Mouse (Mus musculus) MEL (cell line): ENCODE measurements at regions not wholly inside any gene's neighbourhood (a gene's known extent, or its start where the extent isn't known, plus 50 kb on each side); places are given as distances from the start of the nearest gene placed in this dataset.
A peak's percentile ranks its signal among the peaks of the same experiment; 100 is the strongest.

Experiments used
- DNase-seq: peaks from one replicate; pipeline ENCODE4 v3.0.0; 2011; ENCODE audit warnings: low read depth, low spot score
- H3K27ac ChIP-seq: 2 replicates; pipeline ENCODE4 v1.5.1; 2012; ENCODE audit warnings: low read depth, mild to moderate bottlenecking, control low read depth, low read length, moderate library complexity; ENCODE audit not compliant: control insufficient read depth
- H3K27me3 ChIP-seq, 2 experiments: fragments of 150-350 bp in 1 of 2; sonication (generic) in 1 of 2; 2 replicates each; pipeline ENCODE4 v1.6.1; 2012; ENCODE audit warnings: low read length in 2 of 2, mild to moderate bottlenecking in 2 of 2, improper control_type of control experiment in 1 of 2, moderate library complexity in 1 of 2; ENCODE audit not compliant: insufficient read depth in 2 of 2, control insufficient read depth in 1 of 2
- H3K36me3 ChIP-seq, 2 experiments: 2 replicates each; pipeline ENCODE4 v1.6.1; 2012 to 2014; ENCODE audit warnings: low read length in 2 of 2, improper control_type of control experiment in 1 of 2, inconsistent platforms in 1 of 2, mild to moderate bottlenecking in 1 of 2; ENCODE audit not compliant: insufficient read depth in 2 of 2, control insufficient read depth in 1 of 2
- H3K4me1 ChIP-seq, 2 experiments: fragments of 150-350 bp in 1 of 2; sonication (generic) in 1 of 2; 2 replicates each; pipeline ENCODE4 v1.6.1; 2012; ENCODE audit warnings: low read length in 2 of 2, improper control_type of control experiment in 1 of 2, mild to moderate bottlenecking in 1 of 2; ENCODE audit not compliant: insufficient read depth in 2 of 2, control insufficient read depth in 1 of 2
- H3K4me3 ChIP-seq, 2 experiments: fragments of 150-350 bp in 1 of 2; sonication (generic) in 1 of 2; 2 replicates each; pipeline ENCODE4 v1.5.1; 2012; ENCODE audit warnings: low read depth in 2 of 2, low read length in 2 of 2, mild to moderate bottlenecking in 2 of 2, moderate library complexity in 2 of 2, control low read depth in 1 of 2, improper control_type of control experiment in 1 of 2; ENCODE audit not compliant: control insufficient read depth in 1 of 2, insufficient read depth in 1 of 2
- H3K79me2 ChIP-seq: 2 replicates; pipeline ENCODE4 v1.6.1; 2012; ENCODE audit warnings: mild to moderate bottlenecking, low read length, moderate library complexity; ENCODE audit not compliant: control insufficient read depth, poor library complexity, insufficient read depth
- H3K9ac ChIP-seq: 2 replicates; pipeline ENCODE4 v1.6.1; 2012; ENCODE audit warnings: low read depth, mild to moderate bottlenecking, control low read depth, low read length, moderate library complexity; ENCODE audit not compliant: control insufficient read depth, poor library complexity, severe bottlenecking
- H3K9me3 ChIP-seq: fragments of 150-350 bp; sonication (generic); replicated peaks from 2 replicates; pipeline ENCODE4 v1.6.1; 2012; ENCODE audit warnings: mild to moderate bottlenecking, low read length, improper control_type of control experiment, moderate library complexity; ENCODE audit not compliant: insufficient read depth
- CHD1 ChIP-seq: IDR thresholded peaks from 2 replicates; pipeline ENCODE4 v1.6.1; 2012; ENCODE audit warnings: low read depth, mild to moderate bottlenecking, inconsistent platforms, low read length, improper control_type of control experiment
- CHD2 ChIP-seq: IDR thresholded peaks from 2 replicates; pipeline ENCODE4 v1.6.1; 2011; ENCODE audit warnings: low read length, improper control_type of control experiment
- CTCF ChIP-seq, 3 experiments: IDR thresholded peaks in 2 of 3; conservative IDR thresholded peaks in 1 of 3; 2 replicates each; pipeline ENCODE4 v1.5.1; 2011 to 2012; ENCODE audit warnings: low read length in 3 of 3, low read depth in 2 of 3, mild to moderate bottlenecking in 2 of 3, improper control_type of control experiment in 1 of 3, inconsistent platforms in 1 of 3, mixed read lengths in 1 of 3, moderate library complexity in 1 of 3; ENCODE audit not compliant: control insufficient read depth in 1 of 3, insufficient read depth in 1 of 3, poor library complexity in 1 of 3, severe bottlenecking in 1 of 3
- EP300 ChIP-seq, 2 experiments: IDR thresholded peaks; 2 replicates each; pipeline ENCODE4 v1.6.1; 2011; ENCODE audit warnings: improper control_type of control experiment in 2 of 2, low read length in 2 of 2, low read depth in 1 of 2, mild to moderate bottlenecking in 1 of 2
- ETS1 ChIP-seq: IDR thresholded peaks from 2 replicates; pipeline ENCODE4 v1.6.1; 2012; ENCODE audit warnings: low read depth, mild to moderate bottlenecking, inconsistent platforms, low read length, improper control_type of control experiment, moderate library complexity
- HCFC1 ChIP-seq: IDR thresholded peaks from 2 replicates; pipeline ENCODE4 v1.6.1; 2012; ENCODE audit warnings: low read depth, mild to moderate bottlenecking, inconsistent platforms, low read length, improper control_type of control experiment, moderate library complexity
- KAT2A ChIP-seq: conservative IDR thresholded peaks from 2 replicates; pipeline ENCODE4 v1.6.1; 2012; ENCODE audit warnings: low read depth, low read length, improper control_type of control experiment, inconsistent platforms
- MEF2A ChIP-seq: IDR thresholded peaks from 2 replicates; pipeline ENCODE4 v1.6.1; 2014; ENCODE audit warnings: low read depth, mild to moderate bottlenecking, inconsistent platforms, low read length, improper control_type of control experiment; ENCODE audit not compliant: poor library complexity, insufficient replicate concordance, severe bottlenecking; ENCODE audit errors: extremely low read depth
- MXI1 ChIP-seq: IDR thresholded peaks from 2 replicates; pipeline ENCODE4 v1.6.1; 2011; ENCODE audit warnings: mild to moderate bottlenecking, low read depth, low read length, improper control_type of control experiment
- MYC ChIP-seq: IDR thresholded peaks from 2 replicates; pipeline ENCODE4 v1.6.1; 2011; ENCODE audit warnings: low read depth, mild to moderate bottlenecking, low read length, improper control_type of control experiment, moderate library complexity
- NRF1 ChIP-seq: IDR thresholded peaks from 2 replicates; pipeline ENCODE4 v1.6.1; 2014; ENCODE audit warnings: low read depth, mild to moderate bottlenecking, inconsistent platforms, low read length, improper control_type of control experiment, moderate library complexity; ENCODE audit not compliant: poor library complexity, insufficient read depth, severe bottlenecking
- POLR2AphosphoS2 ChIP-seq: IDR thresholded peaks from 2 replicates; pipeline ENCODE4 v1.6.1; 2011; ENCODE audit warnings: low read length, improper control_type of control experiment
- POLR2AphosphoS5 ChIP-seq: IDR thresholded peaks from 2 replicates; pipeline ENCODE4 v1.6.1; 2012; ENCODE audit warnings: low read depth, borderline replicate concordance, mild to moderate bottlenecking, inconsistent platforms, low read length, moderate library complexity, mixed read lengths
- RAD21 ChIP-seq: IDR thresholded peaks from 2 replicates; pipeline ENCODE4 v1.6.1; 2011; ENCODE audit warnings: mild to moderate bottlenecking, low read depth, low read length, improper control_type of control experiment
- RCOR1 ChIP-seq: IDR thresholded peaks from 2 replicates; pipeline ENCODE4 v1.6.1; 2012; ENCODE audit warnings: low read depth, mild to moderate bottlenecking, inconsistent platforms, low read length, improper control_type of control experiment
- SMC3 ChIP-seq: IDR thresholded peaks from 2 replicates; pipeline ENCODE4 v1.6.1; 2011; ENCODE audit warnings: low read depth, low read length, improper control_type of control experiment
- TCF12 ChIP-seq: IDR thresholded peaks from 2 replicates; pipeline ENCODE4 v1.6.1; 2014; ENCODE audit warnings: low read depth, mild to moderate bottlenecking, inconsistent platforms, low read length, improper control_type of control experiment, moderate library complexity
- USF2 ChIP-seq, 2 experiments: IDR thresholded peaks; 2 replicates each; pipeline ENCODE4 v1.6.1; 2011 to 2012; ENCODE audit warnings: improper control_type of control experiment in 2 of 2, low read length in 2 of 2, borderline replicate concordance in 1 of 2, inconsistent platforms in 1 of 2, low read depth in 1 of 2, mild to moderate bottlenecking in 1 of 2; ENCODE audit not compliant: insufficient read depth in 1 of 2
- ZNF384 ChIP-seq: IDR thresholded peaks from 2 replicates; pipeline ENCODE4 v1.6.1; 2012; ENCODE audit warnings: low read depth, mild to moderate bottlenecking, inconsistent platforms, low read length, improper control_type of control experiment

GRCm38 (mm10) chr4:9780179-9780578 lies 1094.1 kb upstream of the 2610301B20Rik start:
- H3K9ac ChIP-seq = no peak overlapping the region
- no peaks in the 10 kb centered on the region for H3K27me3 ChIP-seq
- H3K9me3 ChIP-seq = no peaks in the 10 kb centered on the region
- no peaks in the 10 kb centered on the region for H3K36me3 ChIP-seq
- H3K27ac ChIP-seq = no peak overlapping the region
- TF ChIP-seq CTCF (IDR thresholded peaks at IDR 0.05 in 2 of 3, conservative IDR thresholded peaks at IDR 0.05 in 1 of 3; ENCODE audit: control insufficient read depth in 1 of 3, insufficient read depth in 1 of 3, low read depth in 2 of 3, low read length in 3 of 3, poor library complexity in 1 of 3, severe bottlenecking in 1 of 3) (peak; percentile 73 to 91 (median 87)), SMC3 (peak; percentile 53), CHD1 (no peak), RAD21 (peak; percentile 57)
- TF ChIP-seq, all 39 proteins: peak for 3
- Histone ChIP-seq H3K4me1 (no peaks in the 10 kb centered on the region), H3K4me3 (no peak overlapping the region), H3K79me2 (no peaks in the 10 kb centered on the region)
- peak; percentile 73 for DNase-seq

GRCm38 (mm10) chr4:9781318-9781717 lies 1093.0 kb upstream of the 2610301B20Rik start:
- H3K27me3 ChIP-seq = no peaks in the 10 kb centered on the region
- H3K79me2 ChIP-seq = no peaks in the 10 kb centered on the region
- TF ChIP-seq KAT2A = no peak
- no peak for TF ChIP-seq ZNF384
- TF ChIP-seq MYC = no peak
- TF ChIP-seq HCFC1 = no peak
- TF ChIP-seq USF2 (IDR thresholded peaks at IDR 0.05; ENCODE audit: borderline replicate concordance in 1 of 2, insufficient read depth in 1 of 2, low read depth in 1 of 2, low read length in 2 of 2) = no peak
- TF ChIP-seq MEF2A = no peak
- no peak for TF ChIP-seq POLR2AphosphoS5
- no peak for TF ChIP-seq EP300 (IDR thresholded peaks at IDR 0.05; ENCODE audit: low read depth in 1 of 2, low read length in 2 of 2)
- TF ChIP-seq NRF1 = no peak
- no peak for TF ChIP-seq MXI1
- no peak for TF ChIP-seq RCOR1
- TF ChIP-seq TCF12 = no peak
- no peak for TF ChIP-seq POLR2AphosphoS2
- no peak for TF ChIP-seq CHD2
- no peak for TF ChIP-seq RAD21
- no peak for TF ChIP-seq SMC3
- TF ChIP-seq ETS1 = no peak
- no peak overlapping the region for H3K27ac ChIP-seq
- no peak overlapping the region for H3K4me3 ChIP-seq
- H3K9ac ChIP-seq = no peak overlapping the region
- no peaks in the 10 kb centered on the region for H3K9me3 ChIP-seq
- no peaks in the 10 kb centered on the region for H3K36me3 ChIP-seq
- no peak for DNase-seq
- no peaks in the 10 kb centered on the region for H3K4me1 ChIP-seq
